Mouse (Mus musculus) heart, adult 2 months (tissue): ENCODE measurements around the gene Gramd2.

Source experiments
- CTCF ChIP-seq: fragments of 200-600 bp; IDR thresholded peaks from 2 replicates; pipeline ENCODE4 v1.8.1; 2022; ENCODE audit warnings: antibody characterized with exemption, mild to moderate bottlenecking, moderate library complexity
- EP300 ChIP-seq: fragments of 200-500 bp; IDR thresholded peaks from 2 replicates; pipeline ENCODE4 v1.6.1; 2011; ENCODE audit warnings: low read depth, low read length, control low read depth; ENCODE audit not compliant: insufficient read depth
- POLR2A ChIP-seq: fragments of 200-500 bp; IDR thresholded peaks from 2 replicates; pipeline ENCODE4 v1.6.1; 2011; ENCODE audit warnings: mild to moderate bottlenecking, low read depth, low read length, control low read depth; ENCODE audit not compliant: insufficient read depth

GRCm38 (mm10) chr9:59709225-59709624, 29.3 kb downstream of the Gramd2 start:
- TF ChIP-seq CTCF (no peak), POLR2A (no peak), EP300 (no peak)
